ENCODE assay signal across 27 mouse cellular contexts in genomic region chr1:121461895-121462294, GRCm38 (mm10). TPM values are rescaled to one million over a fixed set of nuclear protein-coding genes. Genes with fewer than 3 reads are reported as not detected.
A peak's percentile ranks its signal among the peaks of the same experiment; 100 is the strongest.
DNase-seq lines count a peak whose midpoint lies in the region; ATAC-seq and TF ChIP-seq lines count a peak whose summit lies in the region.
"Had no signal": no experiment of that assay in that cellular context is flagged by ENCODE, and none has a peak within 500 bp of the region (broad histone marks: within the 10 kb centered on the region; RNA-seq: fewer than 3 reads in every experiment).

No protein-coding gene starts in this region.

- H3K9ac ChIP-seq in CH12.LX (ENCODE audit: insufficient read depth, low read depth): no peak overlapping the region
- no peak overlapping the region for H3K9ac ChIP-seq in liver, embryonic 12.5 days
- H3K9ac ChIP-seq: embryonic facial prominence, embryonic 15.5 days; forebrain, embryonic 12.5 days; forebrain, postnatal 0 days; heart, embryonic 15.5 days; hindbrain, embryonic 12.5 days; limb, embryonic 15.5 days; liver, embryonic 14.5 days; midbrain, embryonic 15.5 days; stomach, embryonic 15.5 days had no signal

- H3K4me1 ChIP-seq in CH12.LX (ENCODE audit: control insufficient read depth in 1 of 2, insufficient read depth in 2 of 2): peaks cover 3 to 54% of the 10 kb centered on the region in 2 experiments; a peak in 3 of 4 replicates
- no peaks in the 10 kb centered on the region for H3K4me1 ChIP-seq in midbrain, embryonic 10.5 days
- no peaks in the 10 kb centered on the region for H3K4me1 ChIP-seq in liver, embryonic 12.5 days
- H3K4me1 ChIP-seq: embryonic facial prominence, embryonic 10.5 days; forebrain, embryonic 12.5 days; heart, embryonic 15.5 days; hindbrain, embryonic 12.5 days; limb, embryonic 15.5 days; midbrain, embryonic 15.5 days; stomach, embryonic 15.5 days had no signal

- no peak; the same call in 1 of the 2 replicates for TF ChIP-seq EP300 in CH12.LX (IDR thresholded peaks at IDR 0.05; ENCODE audit: low read length)

- in situ Hi-C loops in CH12.LX (cut with MboI; ENCODE audit: low pct_ligation_motif_present, low pct_unique_long_range_greater_than_20kb, low sequenced_read_pairs): no loop called here

- peak; percentile 38 to 67; a peak in 3 of 4 replicates for ATAC-seq in hematopoietic stem cell, adult 5-6 weeks (replicated peaks in 1 of 2; ENCODE audit: insufficient read depth in 1 of 2, low FRiP score in 2 of 2, low TSS enrichment in 1 of 2, low read depth in 1 of 2, poor library complexity in 2 of 2, severe bottlenecking in 2 of 2)
- peak; percentile 91 for ATAC-seq in neutrophil, adult 5-6 weeks (ENCODE audit: extremely low read depth, insufficient number of reproducible peaks, low FRiP score, poor library complexity, severe bottlenecking)
- ATAC-seq in liver, embryonic 12.5 days: no peak
- ATAC-seq: forebrain, postnatal 0 days; intestine, postnatal 0 days; midbrain, embryonic 15.5 days; Patski had no signal

- H3K4me3 ChIP-seq in CH12.LX (replicated peaks in 1 of 3; ENCODE audit: low read depth in 2 of 3, low read length in 2 of 3, poor library complexity in 1 of 3): no peak overlapping the region
- no peak overlapping the region for H3K4me3 ChIP-seq in midbrain, embryonic 10.5 days
- H3K4me3 ChIP-seq in liver, embryonic 12.5 days: no peak overlapping the region
- H3K4me3 ChIP-seq: embryonic facial prominence, embryonic 10.5 days; embryonic facial prominence, embryonic 15.5 days; forebrain, embryonic 12.5 days; heart, embryonic 15.5 days; hindbrain, embryonic 12.5 days; limb, embryonic 10.5 days; limb, embryonic 15.5 days; midbrain, embryonic 15.5 days; stomach, embryonic 15.5 days had no signal

- dilution Hi-C loops in CH12.LX (cut with MboI; ENCODE audit: extremely low pct_ligation_motif_present, extremely low pct_unique_long_range_greater_than_20kb, low sequenced_read_pairs): no loop called here

- peak overlapping the region; percentile 68 for H3K27ac ChIP-seq in CH12.LX (ENCODE audit: insufficient read depth, low read depth)
- H3K27ac ChIP-seq in midbrain, embryonic 10.5 days (replicated peaks): no peak overlapping the region
- no peak overlapping the region for H3K27ac ChIP-seq in liver, embryonic 12.5 days
- H3K27ac ChIP-seq: embryonic facial prominence, embryonic 10.5 days; embryonic facial prominence, embryonic 15.5 days; forebrain, embryonic 12.5 days; heart, embryonic 15.5 days; hindbrain, embryonic 12.5 days; limb, embryonic 10.5 days; limb, embryonic 15.5 days; liver, embryonic 14.5 days; midbrain, embryonic 15.5 days; stomach, embryonic 15.5 days had no signal

- peak; percentile 75 for DNase-seq in CH12.LX (ENCODE audit: extremely low read depth)
- DNase-seq in midbrain, embryonic 10.5 days (ENCODE audit: low spot score): no peak
- DNase-seq in adipocyte (ENCODE audit: low spot score): no peak
- DNase-seq: adrenal gland, postnatal 25 days; cerebellum, adult 18-20 months; cerebellum, postnatal 10 days; forebrain, postnatal 0 days; gastrocnemius, postnatal 10 days; kidney, adult 9 months; kidney, postnatal 10 days; lung, adult 2 months; right cerebral cortex, postnatal 4 days had no signal

- no peak for TF ChIP-seq RAD21 in CH12.LX (IDR thresholded peaks at IDR 0.05; ENCODE audit: low read depth, low read length)

- 0 out of 2 replicates have a peak overlapping the region, but pooled peaks have one; percentile 8 for H3K4me2 ChIP-seq in CH12.LX (ENCODE audit: insufficient read depth, low read depth, poor library complexity, severe bottlenecking)
- no peak overlapping the region for H3K4me2 ChIP-seq in liver, embryonic 12.5 days
- H3K4me2 ChIP-seq: embryonic facial prominence, embryonic 15.5 days; forebrain, embryonic 12.5 days; heart, embryonic 15.5 days; hindbrain, embryonic 12.5 days; limb, embryonic 15.5 days; midbrain, embryonic 15.5 days; stomach, embryonic 15.5 days had no signal

- peaks cover 40 to 90% of the 10 kb centered on the region in 2 experiments for H3K36me3 ChIP-seq in CH12.LX (replicated peaks in 1 of 2; ENCODE audit: control insufficient read depth in 1 of 2, insufficient read depth in 1 of 2, low read length in 1 of 2)
- peaks cover 30% of the 10 kb centered on the region for H3K36me3 ChIP-seq in midbrain, embryonic 10.5 days
- peaks cover 40% of the 10 kb centered on the region for H3K36me3 ChIP-seq in liver, embryonic 12.5 days
- H3K36me3 ChIP-seq: stomach, embryonic 15.5 days had no signal

- 92% methylated on average over 7 of the region's 7 CpGs for WGBS in midbrain, embryonic 10.5 days
- 69% methylated on average over 7 of the region's 7 CpGs for WGBS in liver, embryonic 12.5 days (ENCODE audit: insufficient replicate concordance)

- no peaks in the 10 kb centered on the region for H3K9me3 ChIP-seq in CH12.LX (replicated peaks; ENCODE audit: low read length)
- no peaks in the 10 kb centered on the region for H3K9me3 ChIP-seq in midbrain, embryonic 10.5 days (replicated peaks)
- no peaks in the 10 kb centered on the region for H3K9me3 ChIP-seq in liver, embryonic 12.5 days (replicated peaks)
- H3K9me3 ChIP-seq: embryonic facial prominence, embryonic 10.5 days; embryonic facial prominence, embryonic 15.5 days; forebrain, embryonic 12.5 days; heart, embryonic 15.5 days; hindbrain, embryonic 12.5 days; limb, embryonic 10.5 days; limb, embryonic 15.5 days; midbrain, embryonic 15.5 days; stomach, embryonic 15.5 days had no signal

- no peak for TF ChIP-seq CTCF in CH12.LX (conservative IDR thresholded peaks at IDR 0.05 in 1 of 2, IDR thresholded peaks at IDR 0.05 in 1 of 2; ENCODE audit: low read depth in 2 of 2, low read length in 2 of 2)

- TF ChIP-seq POLR2A in CH12.LX (IDR thresholded peaks at IDR 0.05; ENCODE audit: low read depth, low read length): no peak

- no peaks in the 10 kb centered on the region for H3K27me3 ChIP-seq in CH12.LX (replicated peaks)
- no peaks in the 10 kb centered on the region for H3K27me3 ChIP-seq in midbrain, embryonic 10.5 days (ENCODE audit: low read depth, poor library complexity, severe bottlenecking)
- H3K27me3 ChIP-seq in liver, embryonic 12.5 days (replicated peaks): no peaks in the 10 kb centered on the region
- H3K27me3 ChIP-seq: embryonic facial prominence, embryonic 15.5 days; forebrain, embryonic 12.5 days; heart, embryonic 15.5 days; hindbrain, embryonic 12.5 days; limb, embryonic 15.5 days; midbrain, embryonic 15.5 days; Patski; stomach, embryonic 15.5 days had no signal

- no peaks in the 10 kb centered on the region for H3K79me2 ChIP-seq in CH12.LX (replicated peaks; ENCODE audit: control insufficient read depth, extremely low read depth, insufficient read depth, poor library complexity, severe bottlenecking)

TF ChIP-seq in CH12.LX, 34 proteins besides CTCF, POLR2A, EP300 and RAD21:
- TF ChIP-seq GABPA (IDR thresholded peaks at IDR 0.05; ENCODE audit: insufficient replicate concordance, low read depth, low read length) (no peak), MAFK (IDR thresholded peaks at IDR 0.05; ENCODE audit: insufficient replicate concordance, low read length) (no peak), ZNF384 (IDR thresholded peaks at IDR 0.05; ENCODE audit: low read depth, low read length) (no peak), ZKSCAN1 (IDR thresholded peaks at IDR 0.05; ENCODE audit: borderline replicate concordance, low read depth, low read length) (no peak), CHD2 (IDR thresholded peaks at IDR 0.05; ENCODE audit: low read length) (no peak), USF2 (conservative IDR thresholded peaks at IDR 0.05; ENCODE audit: low read depth, low read length) (no peak), IRF4 (IDR thresholded peaks at IDR 0.05; ENCODE audit: low read depth, low read length) (peak; percentile 41), USF1 (IDR thresholded peaks at IDR 0.05; ENCODE audit: low read depth, low read length) (no peak), HCFC1 (IDR thresholded peaks at IDR 0.05; ENCODE audit: low read depth, low read length) (no peak), ELF1 (IDR thresholded peaks at IDR 0.05; ENCODE audit: low read depth, low read length) (no peak), ZMIZ1 (IDR thresholded peaks at IDR 0.05; ENCODE audit: low read depth, low read length) (no peak), JUN (IDR thresholded peaks at IDR 0.05; ENCODE audit: insufficient read depth, low read depth, low read length) (no peak), SIN3A (IDR thresholded peaks at IDR 0.05; ENCODE audit: low read length) (no peak), MAZ (IDR thresholded peaks at IDR 0.05; ENCODE audit: low read depth, low read length) (no peak), MXI1 (IDR thresholded peaks at IDR 0.05; ENCODE audit: low read depth, low read length) (no peak), MAX (IDR thresholded peaks at IDR 0.05; ENCODE audit: low read length) (peak; percentile 31; the same call in 1 of the 2 replicates), BHLHE40 (IDR thresholded peaks at IDR 0.05; ENCODE audit: low read depth, low read length) (peak; percentile 55; the same call in 1 of the 2 replicates), POLR2AphosphoS2 (IDR thresholded peaks at IDR 0.05; ENCODE audit: low read depth, low read length) (no peak), MEF2A (IDR thresholded peaks at IDR 0.05; ENCODE audit: borderline replicate concordance, low read depth, low read length) (no peak), NELFE (IDR thresholded peaks at IDR 0.05; ENCODE audit: low read depth, low read length) (no peak), PAX5 (IDR thresholded peaks at IDR 0.05; ENCODE audit: low read length) (no peak), MYC (IDR thresholded peaks at IDR 0.05; ENCODE audit: low read depth, low read length) (0 out of 2 replicates have a peak, but pooled peaks have one; percentile 24), ETS1 (conservative IDR thresholded peaks at IDR 0.05; ENCODE audit: low read depth, low read length) (peak; percentile 28; the same call in 1 of the 2 replicates)
TF ChIP-seq in CH12.LX: peak in this region for 5.

RNA-seq across cellular contexts. Expression of gene Ccdc93, which starts 31.0 kb away (rescaled TPM):
- total RNA-seq in CH12.LX (2012; rRNA removed): 21.0 and 21.2 TPM in 2 replicates
- 23.7 and 25.0 TPM in 2 replicates for total RNA-seq in CH12.LX (2014; rRNA removed)
- polyA plus RNA-seq in CH12.LX (2012; ENCODE audit: insufficient read length, low read depth): 34.0 and 37.2 TPM in 2 replicates
- total RNA-seq in hematopoietic stem cell, adult 5-6 weeks (2017): 18.4 and 18.8 TPM in 2 replicates
- total RNA-seq in neutrophil, adult 5-6 weeks (2017): 37.7 and 43.4 TPM in 2 replicates
- 9.9 and 11.1 TPM in 2 replicates for polyA plus RNA-seq in midbrain, embryonic 10.5 days (2016; fragmentation: Nextera tagmentation; extraction: Ambion mirVana)
- polyA plus RNA-seq in liver, embryonic 12.5 days (2016; fragmentation: Nextera tagmentation; extraction: Ambion mirVana): 5.7 and 6.1 TPM in 2 replicates
